Mouse (Mus musculus) erythroblast, embryonic 14.5 days (primary cell): ENCODE data around the gene Cops8.

Experiments used
- GATA1 ChIP-seq: IDR thresholded peaks from 2 replicates; pipeline ENCODE4 v1.6.1; 2012; ENCODE audit warnings: low read length, inconsistent platforms, mixed read lengths
- TAL1 ChIP-seq: IDR thresholded peaks from 3 replicates; pipeline ENCODE4 v1.6.1; 2012; ENCODE audit warnings: low read length, inconsistent platforms, mixed read lengths

GRCm38 (mm10) chr1:90634205-90634745, 31.5 kb downstream of the Cops8 start:
- no peak for TF ChIP-seq TAL1
- TF ChIP-seq GATA1 = no peak
